Comparison of ENCODE assay signal across 8 mouse cellular contexts in the genomic region with DNA sequence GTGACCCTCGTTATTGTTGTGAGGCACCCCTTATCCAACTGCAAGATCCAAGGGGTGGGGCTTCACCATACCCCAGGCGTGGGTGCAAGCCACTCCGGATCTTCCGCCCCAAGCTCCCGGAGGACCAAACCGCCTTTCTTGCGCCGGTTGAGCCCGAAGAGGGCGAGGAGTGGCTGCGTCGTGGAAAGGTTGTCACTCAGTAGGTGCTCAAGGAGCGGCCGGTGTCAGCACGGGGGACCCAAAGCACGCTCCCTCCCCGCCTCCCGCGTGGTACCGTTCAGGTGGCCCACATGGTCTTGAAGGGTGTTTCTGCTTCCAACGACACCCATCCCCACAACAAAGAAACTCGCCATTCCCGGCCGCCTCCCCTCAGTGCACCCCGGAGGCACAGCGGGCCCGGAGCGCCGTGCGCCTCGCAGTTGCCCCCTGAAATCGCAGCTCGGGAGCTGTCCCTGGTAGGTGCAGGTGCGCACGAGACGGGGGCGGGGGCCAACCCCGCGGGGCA. TPM values are rescaled to one million over a fixed set of nuclear protein-coding genes. Genes with fewer than 3 reads are reported as not detected.
DNase-seq lines count a peak whose midpoint lies in the region; ATAC-seq and TF ChIP-seq lines count a peak whose summit lies in the region.

A gene (plus strand): TSS at position 146 of the 505 bp plus-strand sequence.

- peak within 1 kb of the TSS; percentile 100 for H3K9ac ChIP-seq in embryonic facial prominence, embryonic 15.5 days
- peak within 1 kb of the TSS; percentile 100 for H3K9ac ChIP-seq in kidney, embryonic 15.5 days
- H3K9ac ChIP-seq in liver, embryonic 12.5 days: peak within 1 kb of the TSS; percentile 99

- peaks cover 24% of the 10 kb centered on the region for H3K4me1 ChIP-seq in E14TG2a.4 (replicated peaks; ENCODE audit: low read depth, low read length)
- peaks cover 12% of the 10 kb centered on the region for H3K4me1 ChIP-seq in embryonic facial prominence, embryonic 15.5 days
- peaks cover 22% of the 10 kb centered on the region for H3K4me1 ChIP-seq in kidney, embryonic 15.5 days
- peaks cover 15% of the 10 kb centered on the region for H3K4me1 ChIP-seq in liver, embryonic 12.5 days

- no peak for TF ChIP-seq CTCF in E14TG2a.4 (conservative IDR thresholded peaks at IDR 0.05; ENCODE audit: low read length)

- H3K36me3 ChIP-seq in E14TG2a.4 (ENCODE audit: insufficient read depth, low read length): peaks cover 10% of the 10 kb centered on the region
- H3K36me3 ChIP-seq in embryonic facial prominence, embryonic 15.5 days: peaks cover 6% of the 10 kb centered on the region
- peaks cover 10% of the 10 kb centered on the region for H3K36me3 ChIP-seq in kidney, embryonic 15.5 days
- peaks cover 5% of the 10 kb centered on the region for H3K36me3 ChIP-seq in liver, embryonic 12.5 days

- peak within 1 kb of the TSS; percentile 95 for H3K4me3 ChIP-seq in E14TG2a.4 (replicated peaks; ENCODE audit: low read length)
- peak within 1 kb of the TSS; percentile 96 for H3K4me3 ChIP-seq in embryonic facial prominence, embryonic 15.5 days (replicated peaks)
- H3K4me3 ChIP-seq in kidney, embryonic 15.5 days (replicated peaks): peak within 1 kb of the TSS; percentile 96
- peak within 1 kb of the TSS; percentile 93 for H3K4me3 ChIP-seq in liver, embryonic 12.5 days

- no peaks in the 10 kb centered on the region for H3K9me3 ChIP-seq in E14TG2a.4 (ENCODE audit: low read length)
- H3K9me3 ChIP-seq in embryonic facial prominence, embryonic 15.5 days (replicated peaks): no peaks in the 10 kb centered on the region
- no peaks in the 10 kb centered on the region for H3K9me3 ChIP-seq in kidney, embryonic 15.5 days (replicated peaks)
- H3K9me3 ChIP-seq in liver, embryonic 12.5 days (replicated peaks): no peaks in the 10 kb centered on the region

- WGBS in embryonic facial prominence, embryonic 15.5 days: under 1% methylated on average over 39 of the region's 39 CpGs
- under 1% methylated on average over 39 of the region's 39 CpGs for WGBS in kidney, embryonic 15.5 days
- WGBS in liver, embryonic 12.5 days (ENCODE audit: insufficient replicate concordance): under 1% methylated on average over 36 of the region's 39 CpGs

- H3K4me2 ChIP-seq in embryonic facial prominence, embryonic 15.5 days (replicated peaks): peak within 1 kb of the TSS; percentile 88
- peak within 1 kb of the TSS; percentile 78 for H3K4me2 ChIP-seq in kidney, embryonic 15.5 days
- peak within 1 kb of the TSS; percentile 98 for H3K4me2 ChIP-seq in liver, embryonic 12.5 days

- H3K27me3 ChIP-seq in E14TG2a.4 (ENCODE audit: insufficient read depth, low read length): peaks cover 42% of the 10 kb centered on the region
- no peaks in the 10 kb centered on the region for H3K27me3 ChIP-seq in embryonic facial prominence, embryonic 15.5 days
- no peaks in the 10 kb centered on the region for H3K27me3 ChIP-seq in kidney, embryonic 15.5 days
- H3K27me3 ChIP-seq in liver, embryonic 12.5 days (replicated peaks): peaks cover 35% of the 10 kb centered on the region

- no peak for ATAC-seq in embryonic facial prominence, embryonic 15.5 days (ENCODE audit: insufficient number of reproducible peaks, low FRiP score, low TSS enrichment, low read depth)
- ATAC-seq in kidney, embryonic 15.5 days (replicated peaks; ENCODE audit: low FRiP score): peak; percentile 27
- 0 out of 2 replicates have a peak, but pooled peaks have one; percentile 2 for ATAC-seq in liver, embryonic 12.5 days

- DNase-seq in adipocyte (ENCODE audit: low spot score): peak; percentile 32
- peak; percentile 59 to 79 for DNase-seq in heart, adult 9 months (ENCODE audit: low spot score in 2 of 2)
- DNase-seq in neural tube, embryonic 10.5 days (ENCODE audit: extremely low spot score, low spot score): peak; percentile 89
- DNase-seq in ovary, postnatal 10 days (ENCODE audit: low spot score): no peak

- H3K27ac ChIP-seq in embryonic facial prominence, embryonic 15.5 days (replicated peaks): peak within 1 kb of the TSS; percentile 100
- peak within 1 kb of the TSS; percentile 100 for H3K27ac ChIP-seq in kidney, embryonic 15.5 days
- peak within 1 kb of the TSS; percentile 99 for H3K27ac ChIP-seq in liver, embryonic 12.5 days

RNA-seq across cellular contexts. Expression of the gene that starts here (rescaled TPM):
- 24.7 and 29.3 TPM in 2 replicates for polyA plus RNA-seq in embryonic facial prominence, embryonic 15.5 days (2015; fragmentation: Nextera tagmentation; extraction: Ambion mirVana)
- polyA plus RNA-seq in kidney, embryonic 15.5 days (2015; fragmentation: Nextera tagmentation; extraction: Ambion mirVana): 30.9 and 33.9 TPM in 2 replicates
- polyA plus RNA-seq in liver, embryonic 12.5 days (2016; fragmentation: Nextera tagmentation; extraction: Ambion mirVana): 12.5 and 13.4 TPM in 2 replicates
